Mouse (Mus musculus) liver, embryonic 13.5 days (tissue): ENCODE measurements around the gene Gm11273. TPM values are rescaled to one million over a fixed set of nuclear protein-coding genes. Genes with fewer than 3 reads are reported as not detected.
"Not testable (repeated sequence)": the region's sequence is repeated elsewhere in the genome, so short reads cannot be mapped to it uniquely, and the experiment has no call there.

ENCODE experiments used
- ATAC-seq: fragments of 200-750 bp; cut with Nextera tagmentation; 2 replicates; pipeline ENCODE4 v1.8.0; 2017; ENCODE audit warnings: low read depth, mild to moderate bottlenecking, moderate number of reproducible peaks, moderate library complexity
- DNase-seq: peaks from one replicate; pipeline ENCODE4 v3.0.0; 2022
- H3K27ac ChIP-seq: fragments of 300-500 bp; sonication (generic); 2 replicates; pipeline ENCODE4 v1.5.1; 2015; ENCODE audit warnings: moderate library complexity, mild to moderate bottlenecking, inconsistent platforms
- H3K27me3 ChIP-seq: fragments of 300-500 bp; sonication (generic); 2 replicates; pipeline ENCODE4 v1.6.1; 2015; ENCODE audit warnings: mild to moderate bottlenecking, inconsistent platforms
- H3K36me3 ChIP-seq: fragments of 300-500 bp; sonication (generic); 2 replicates; pipeline ENCODE4 v1.6.1; 2015; ENCODE audit warnings: mild to moderate bottlenecking, inconsistent platforms
- H3K4me1 ChIP-seq: fragments of 300-500 bp; sonication (generic); replicated peaks from 2 replicates; pipeline ENCODE4 v1.6.1; 2015; ENCODE audit warnings: inconsistent platforms
- H3K4me2 ChIP-seq: fragments of 300-500 bp; sonication (generic); 2 replicates; pipeline ENCODE4 v1.6.1; 2015; ENCODE audit warnings: inconsistent platforms, mild to moderate bottlenecking, moderate library complexity
- H3K4me3 ChIP-seq: fragments of 300-500 bp; sonication (generic); replicated peaks from 2 replicates; pipeline ENCODE4 v1.5.1; 2015; ENCODE audit warnings: mild to moderate bottlenecking, inconsistent platforms
- H3K9ac ChIP-seq: fragments of 300-500 bp; sonication (generic); 2 replicates; pipeline ENCODE4 v1.6.1; 2015; ENCODE audit warnings: mild to moderate bottlenecking, inconsistent platforms
- H3K9me3 ChIP-seq: fragments of 300-500 bp; sonication (generic); replicated peaks from 2 replicates; pipeline ENCODE4 v1.6.1; 2016; ENCODE audit warnings: inconsistent platforms
- WGBS: fragments of 180-500 bp; shearing (Covaris S2); methylation state at CpG from one replicate; pipeline ENCODE4 v1.1.7; 2015; ENCODE audit not compliant: insufficient replicate concordance; 5-methylcytosine and 5-hydroxymethylcytosine counted together
- polyA plus RNA-seq: library from polyadenylated mRNA; unstranded; fragments of >200 nt; fragmentation: Nextera tagmentation; extraction: Ambion mirVana; gene quantifications from 2 replicates; pipeline ENCODE4 v1.2.1, GENCODE M21; 2015

Gm11273 gene
- polyA plus RNA-seq, 1 experiment from 2014 or later, result 6.6 TPM

GRCm38 (mm10) chr13:21478759-21479670 is 22.2 kb downstream of the Gm11273 start, which contains the start of the genes Zkscan4 and Gm10065:
TSS of gene Zkscan4 (plus strand) at chr13:21478907.
TSS of gene Gm10065 (minus strand) at chr13:21479441.
- H3K36me3 ChIP-seq, DNase-seq, H3K9me3 ChIP-seq, H3K27ac ChIP-seq, H3K4me1 ChIP-seq: not testable (repeated sequence)
- Histone ChIP-seq H3K4me3 (peak within 1 kb of the TSS; percentile 55), H3K4me2 (peak within 1 kb of the TSS; percentile 66), H3K9ac (peak within 1 kb of the TSS; percentile 59), H3K27me3 (peaks cover 20% of the 10 kb centered on the region)
- ATAC-seq, result peak; percentile 55
- 4% methylated on average over 31 of the region's 31 CpGs for WGBS

- Histone ChIP-seq H3K4me1 (peaks cover 27% of the 10 kb centered on the region), H3K4me3 (no peak overlapping the region), H3K36me3 (no peaks in the 10 kb centered on the region), H3K4me2 (no peak overlapping the region), H3K27ac (no peak overlapping the region), H3K9ac (no peak overlapping the region), H3K9me3 (no peaks in the 10 kb centered on the region), H3K27me3 (peaks cover 13% of the 10 kb centered on the region)
- 26% methylated on average over 4 of the region's 4 CpGs for WGBS
- DNase-seq, result no peak
- ATAC-seq, result no peak
Measured at GRCm38 (mm10) chr13:21472427-21472826, 28.8 kb downstream of the Gm11273 start.

GRCm38 (mm10) chr13:21469097-21469496 is 32.1 kb downstream of the Gm11273 start:
- Histone ChIP-seq H3K27ac (no peak overlapping the region), H3K4me2 (peak overlapping the region; percentile 97), H3K27me3 (peaks cover 15% of the 10 kb centered on the region), H3K9me3 (no peaks in the 10 kb centered on the region), H3K4me3 (no peak overlapping the region), H3K9ac (no peak overlapping the region), H3K4me1 (peaks cover 27% of the 10 kb centered on the region), H3K36me3 (no peaks in the 10 kb centered on the region)
- ATAC-seq (no peak), DNase-seq (peak; percentile 11)
- 8% methylated on average over 9 of the region's 9 CpGs for WGBS

- Histone ChIP-seq H3K27me3 (peaks cover 15% of the 10 kb centered on the region), H3K4me2 (peak within 1 kb of the TSS; percentile 97), H3K4me3 (peak within 1 kb of the TSS; percentile 74), H3K36me3 (no peaks in the 10 kb centered on the region), H3K9me3 (no peaks in the 10 kb centered on the region), H3K27ac (0 out of 2 replicates have a peak within 1 kb of the TSS, but pooled peaks have one; percentile 51), H3K9ac (peak within 1 kb of the TSS; percentile 83), H3K4me1 (peaks cover 27% of the 10 kb centered on the region)
- peak; percentile 88 for DNase-seq
- 1% methylated on average over 53 of the region's 54 CpGs for WGBS
- ATAC-seq, result peak; percentile 100
Measured at GRCm38 (mm10) chr13:21468061-21469019, 32.9 kb downstream of the Gm11273 start, which contains the start of gene Nkapl. TSS of gene Nkapl (minus strand) at chr13:21468509.

GRCm38 (mm10) chr13:21467336-21467735 is 33.9 kb downstream of the Gm11273 start:
- no peak overlapping the region for H3K27ac ChIP-seq
- peaks cover 27% of the 10 kb centered on the region for H3K4me1 ChIP-seq
- H3K9ac ChIP-seq, result no peak overlapping the region
- no peak overlapping the region; the same call in 1 of the 2 replicates for H3K4me2 ChIP-seq
- no peak overlapping the region for H3K4me3 ChIP-seq
- DNase-seq, result no peak
- H3K9me3 ChIP-seq, result no peaks in the 10 kb centered on the region
- ATAC-seq, result no peak
- 71% methylated on average over 10 of the region's 10 CpGs for WGBS
- no peaks in the 10 kb centered on the region for H3K36me3 ChIP-seq
- peaks cover 12% of the 10 kb centered on the region for H3K27me3 ChIP-seq

DNA sequence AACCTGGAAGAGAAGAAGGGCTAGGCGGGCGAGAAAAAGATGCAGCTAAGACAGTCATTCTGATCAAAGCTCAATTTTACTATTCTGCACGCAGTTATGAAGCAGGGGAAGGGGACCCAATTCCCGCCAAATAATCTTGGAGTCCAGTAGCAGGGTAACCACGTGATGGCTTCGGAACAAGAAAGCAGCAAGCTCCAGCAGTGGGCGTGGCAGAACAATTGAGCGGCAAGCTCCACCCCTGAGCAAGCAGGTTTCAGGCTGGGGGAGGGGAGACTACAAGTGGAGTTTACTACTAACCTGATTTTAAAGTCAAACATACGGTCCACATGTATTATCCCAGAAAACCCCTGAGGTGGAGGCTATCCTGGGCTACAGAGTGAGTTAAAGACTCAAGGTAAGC is 38.7 kb downstream of the Gm11273 start:
- not testable (repeated sequence) for H3K4me3 ChIP-seq
- H3K27me3 ChIP-seq, result peaks cover 19% of the 10 kb centered on the region

DNA sequence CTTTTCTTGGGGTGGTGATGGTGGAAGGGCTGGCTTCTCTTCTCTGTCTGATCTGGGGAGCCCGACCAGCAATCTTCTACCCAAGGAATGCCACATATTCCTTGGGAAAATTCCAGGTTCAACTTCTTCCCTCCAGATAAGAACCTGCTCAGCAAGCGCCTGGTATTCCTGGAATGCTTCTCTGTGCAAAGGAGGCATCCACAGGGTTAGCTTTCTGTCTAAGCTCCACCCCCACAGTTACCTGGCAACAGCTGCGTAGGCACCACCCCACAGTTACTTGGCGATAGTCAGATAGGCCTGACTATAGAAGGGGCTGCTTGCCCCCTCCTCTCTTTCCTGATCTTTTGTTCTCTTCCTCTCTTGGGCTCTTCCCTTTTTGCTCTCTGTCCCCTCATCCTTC is 44.9 kb downstream of the Gm11273 start:
- WGBS, result 31% methylated on average over 4 of the region's 4 CpGs
- Histone ChIP-seq H3K4me2 (no peak overlapping the region), H3K9ac (no peak overlapping the region), H3K9me3 (no peaks in the 10 kb centered on the region), H3K36me3 (0 out of 2 replicates have a peak, but pooled peaks cover 3% of the 10 kb centered on the region), H3K4me3 (no peak overlapping the region), H3K27me3 (peaks cover 26% of the 10 kb centered on the region), H3K27ac (no peak overlapping the region), H3K4me1 (peaks cover 20% of the 10 kb centered on the region)
- DNase-seq (no peak), ATAC-seq (no peak)

More for the DNA sequence above, 38.7 kb downstream of the Gm11273 start:
- not testable (repeated sequence) for H3K36me3 ChIP-seq, H3K4me2 ChIP-seq, H3K9ac ChIP-seq, H3K27ac ChIP-seq, H3K4me1 ChIP-seq, ATAC-seq, DNase-seq, H3K9me3 ChIP-seq
- WGBS, result 43% methylated on average over 9 of the region's 9 CpGs

- peak overlapping the region; percentile 69; the same call in 1 of the 2 replicates for H3K4me2 ChIP-seq
- peak; percentile 62 for ATAC-seq
- H3K36me3 ChIP-seq, result peaks cover 7% of the 10 kb centered on the region; the same call in 1 of the 2 replicates
- no peaks in the 10 kb centered on the region for H3K9me3 ChIP-seq
- 52% methylated on average over 3 of the region's 3 CpGs for WGBS
- DNase-seq, result no peak
- H3K27ac ChIP-seq, result no peak overlapping the region
- no peak overlapping the region for H3K4me3 ChIP-seq
- peaks cover 20% of the 10 kb centered on the region for H3K4me1 ChIP-seq
- H3K27me3 ChIP-seq, result peaks cover 19% of the 10 kb centered on the region; the same call in 1 of the 2 replicates
- no peak overlapping the region for H3K9ac ChIP-seq
Measured at GRCm38 (mm10) chr13:21454133-21454532, 47.1 kb downstream of the Gm11273 start.

DNA sequence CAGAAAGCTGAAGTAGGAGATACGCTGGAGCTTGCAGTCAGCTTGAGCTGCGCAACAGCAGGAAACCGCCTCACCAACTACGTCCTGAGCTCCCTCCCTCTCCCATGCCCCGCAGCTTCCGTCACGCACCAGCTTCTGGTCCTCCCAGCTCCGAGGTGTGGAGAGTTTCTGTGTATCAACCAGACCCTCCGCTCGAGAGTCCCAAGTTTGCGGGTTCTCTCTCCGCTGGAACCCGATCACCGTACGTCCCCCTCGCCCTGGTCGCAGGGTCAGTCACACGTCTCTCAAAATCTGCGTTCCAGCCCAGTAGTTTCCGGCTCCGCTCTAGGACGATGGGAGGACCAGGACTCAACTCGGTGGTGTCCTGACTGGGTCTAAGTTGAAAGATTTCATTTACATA is 47.8 kb downstream of the Gm11273 start, which contains the start of gene Zscan26:
Gene Zscan26 (minus strand): TSS at position 282 of the 400 bp plus-strand sequence.
- Histone ChIP-seq H3K9me3 (no peaks in the 10 kb centered on the region), H3K27ac (0 out of 2 replicates have a peak within 1 kb of the TSS, but pooled peaks have one; percentile 47), H3K4me3 (peak within 1 kb of the TSS; percentile 70), H3K9ac (peak within 1 kb of the TSS; percentile 73), H3K36me3 (peaks cover 7% of the 10 kb centered on the region; the same call in 1 of the 2 replicates), H3K4me2 (peak within 1 kb of the TSS; percentile 69), H3K4me1 (peaks cover 26% of the 10 kb centered on the region), H3K27me3 (peaks cover 19% of the 10 kb centered on the region; the same call in 1 of the 2 replicates)
- ATAC-seq (peak; percentile 79), DNase-seq (peak; percentile 64)
- WGBS, result under 1% methylated on average over 23 of the region's 23 CpGs

DNA sequence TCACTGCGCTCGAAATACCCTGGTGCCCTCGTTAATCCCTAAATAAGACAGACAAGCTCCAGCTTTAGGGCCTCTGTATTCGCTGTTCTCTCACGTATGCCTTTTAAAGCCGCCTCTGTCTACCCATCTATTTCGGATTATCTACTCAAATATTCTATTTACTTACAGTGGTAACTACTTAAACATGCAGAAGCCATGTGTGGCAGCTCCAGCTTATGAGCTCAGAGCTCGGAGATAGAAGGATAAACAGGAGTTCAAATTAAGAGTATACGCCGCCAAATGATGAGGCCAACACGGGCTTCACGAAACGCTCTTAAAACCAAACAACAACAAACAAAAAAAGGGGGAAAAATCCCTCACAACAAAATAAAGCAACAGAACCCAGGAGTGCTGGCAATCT is 48.2 kb downstream of the Gm11273 start:
- Histone ChIP-seq H3K27ac (0 out of 2 replicates have a peak overlapping the region, but pooled peaks have one; percentile 47), H3K9ac (peak overlapping the region; percentile 73), H3K4me1 (peaks cover 30% of the 10 kb centered on the region), H3K4me2 (peak overlapping the region; percentile 69), H3K4me3 (peak overlapping the region; percentile 70), H3K36me3 (peaks cover 10% of the 10 kb centered on the region), H3K9me3 (no peaks in the 10 kb centered on the region), H3K27me3 (peaks cover 19% of the 10 kb centered on the region; the same call in 1 of the 2 replicates)
- 3% methylated on average over 13 of the region's 13 CpGs for WGBS
- ATAC-seq, result peak; percentile 11
- DNase-seq, result no peak
